Mouse (Mus musculus): ENCODE results near the gene Cd160. TPM values are rescaled to one million over a fixed set of nuclear protein-coding genes. Genes with fewer than 3 reads are reported as not detected.

Cd160 gene
- total RNA-seq, 1 experiment, result 0.36 TPM

DNA sequence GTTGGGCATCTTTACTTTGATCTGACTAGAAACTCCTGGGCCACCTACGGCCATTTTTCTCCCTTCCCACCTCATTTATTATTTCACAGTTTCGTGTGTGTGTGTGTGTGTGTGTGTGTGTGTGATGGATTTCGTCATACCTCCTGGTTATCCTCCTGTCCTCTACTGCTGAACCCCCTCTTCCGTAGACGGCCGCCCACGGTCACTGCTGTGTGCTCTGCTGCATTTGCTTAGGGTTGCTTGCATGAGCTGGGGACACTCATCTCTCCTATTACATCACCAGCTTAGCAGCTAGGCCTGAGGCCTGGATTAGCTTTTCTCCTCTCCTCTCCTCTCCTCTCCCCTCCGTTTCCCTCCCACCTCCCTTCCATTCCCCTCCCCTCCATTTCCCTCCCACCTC lies 19.3 kb upstream of the Cd160 start:
- Histone ChIP-seq H3K27ac (ENCODE audit: insufficient read depth, low read depth, low read length, poor library complexity, severe bottlenecking) (no peak overlapping the region), H3K9ac (ENCODE audit: insufficient read depth, low read depth, low read length, poor library complexity, severe bottlenecking) (no peak overlapping the region), H3K4me1 (ENCODE audit: control insufficient read depth in 2 of 2, insufficient read depth in 2 of 2, low read length in 2 of 2, poor library complexity in 1 of 2) (no peaks in the 10 kb centered on the region), H3K4me3 (ENCODE audit: insufficient read depth in 1 of 2, low read depth in 1 of 2, low read length in 2 of 2, poor library complexity in 1 of 2, severe bottlenecking in 1 of 2) (no peak overlapping the region), H3K36me3 (ENCODE audit: control insufficient read depth, insufficient read depth, low read length, poor library complexity, severe bottlenecking) (no peaks in the 10 kb centered on the region), H3K9me3 (ENCODE audit: control insufficient read depth, insufficient read depth, low read depth, low read length) (no peaks in the 10 kb centered on the region)
- DNase-seq (ENCODE audit: low read depth, low spot score), result no peak
- in situ Hi-C loops (cut with MboI; ENCODE audit: low sequenced_read_pairs in 2 of 2, unreplicated experiment in 2 of 2), result no loop called here
- no peak for TF ChIP-seq HCFC1 (IDR thresholded peaks at IDR 0.05; ENCODE audit: borderline replicate concordance, insufficient read depth, low read length)
- TF ChIP-seq MAFK (IDR thresholded peaks at IDR 0.05; ENCODE audit: insufficient read depth, low read depth, low read length), result no peak
- TF ChIP-seq ZC3H11A (IDR thresholded peaks at IDR 0.05; ENCODE audit: borderline replicate concordance, low read depth, low read length), result no peak
- TF ChIP-seq CHD2 (IDR thresholded peaks at IDR 0.05; ENCODE audit: low read depth, low read length), result no peak

DNA sequence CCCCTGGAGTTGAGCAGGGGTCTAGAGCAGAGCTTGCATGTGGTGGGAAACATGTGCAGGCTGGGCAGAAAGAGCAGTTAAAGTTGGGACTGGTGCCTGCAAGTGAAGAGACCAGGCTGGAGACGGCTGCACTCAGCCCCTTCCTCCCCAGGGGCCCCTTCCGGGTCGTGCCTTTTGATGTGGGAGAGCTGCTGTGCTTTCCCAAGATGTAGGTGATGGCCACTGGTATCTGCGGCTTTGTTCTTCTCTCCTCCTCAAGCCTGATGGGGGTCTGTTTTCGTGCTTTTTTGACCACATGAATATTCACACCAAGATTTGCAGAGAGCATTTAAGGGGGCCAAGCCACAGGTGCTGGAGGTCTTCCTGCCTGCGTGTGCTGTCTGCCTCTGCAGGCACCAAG lies 18.5 kb upstream of the Cd160 start:
- Histone ChIP-seq H3K9ac (ENCODE audit: insufficient read depth, low read depth, low read length, poor library complexity, severe bottlenecking) (no peak overlapping the region), H3K9me3 (ENCODE audit: control insufficient read depth, insufficient read depth, low read depth, low read length) (no peaks in the 10 kb centered on the region), H3K4me1 (ENCODE audit: control insufficient read depth in 2 of 2, insufficient read depth in 2 of 2, low read length in 2 of 2, poor library complexity in 1 of 2) (no peaks in the 10 kb centered on the region), H3K4me3 (ENCODE audit: insufficient read depth in 1 of 2, low read depth in 1 of 2, low read length in 2 of 2, poor library complexity in 1 of 2, severe bottlenecking in 1 of 2) (no peak overlapping the region), H3K36me3 (ENCODE audit: control insufficient read depth, insufficient read depth, low read length, poor library complexity, severe bottlenecking) (no peaks in the 10 kb centered on the region), H3K27ac (ENCODE audit: insufficient read depth, low read depth, low read length, poor library complexity, severe bottlenecking) (no peak overlapping the region)
- in situ Hi-C loops (cut with MboI; ENCODE audit: low sequenced_read_pairs in 2 of 2, unreplicated experiment in 2 of 2), result no loop called here
- no peak for DNase-seq (ENCODE audit: low read depth, low spot score)
- no peak for TF ChIP-seq HCFC1 (IDR thresholded peaks at IDR 0.05; ENCODE audit: borderline replicate concordance, insufficient read depth, low read length)
- TF ChIP-seq CHD2 (IDR thresholded peaks at IDR 0.05; ENCODE audit: low read depth, low read length), result no peak
- no peak for TF ChIP-seq MAFK (IDR thresholded peaks at IDR 0.05; ENCODE audit: insufficient read depth, low read depth, low read length)

DNA sequence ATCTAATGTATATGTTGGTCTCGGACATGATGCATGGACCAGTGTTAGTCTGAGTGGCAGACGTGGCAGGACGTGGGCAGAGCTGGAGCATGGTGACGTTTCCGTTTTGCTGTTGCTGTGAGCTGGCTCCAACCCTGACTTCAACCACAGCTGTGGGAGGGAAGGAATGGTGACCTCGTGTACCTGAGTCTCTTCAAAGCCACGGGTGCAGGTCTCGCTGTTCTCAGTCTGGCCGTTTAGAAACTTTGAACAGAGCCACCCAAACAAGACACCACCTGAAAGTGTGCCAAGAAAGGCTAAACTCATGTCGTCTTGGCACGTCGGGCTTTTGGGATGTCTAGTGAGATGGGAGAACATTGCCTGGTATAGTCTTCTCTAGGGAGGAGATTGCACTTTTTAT lies 17.8 kb upstream of the Cd160 start:
- H3K4me1 ChIP-seq (ENCODE audit: control insufficient read depth in 2 of 2, insufficient read depth in 2 of 2, low read length in 2 of 2, poor library complexity in 1 of 2), result no peaks in the 10 kb centered on the region
- TF ChIP-seq HCFC1 (IDR thresholded peaks at IDR 0.05; ENCODE audit: borderline replicate concordance, insufficient read depth, low read length) (no peak), CHD2 (IDR thresholded peaks at IDR 0.05; ENCODE audit: low read depth, low read length) (no peak), ZNF384 (IDR thresholded peaks at IDR 0.05; ENCODE audit: low read depth, low read length) (no peak), MAFK (IDR thresholded peaks at IDR 0.05; ENCODE audit: insufficient read depth, low read depth, low read length) (no peak)
- H3K27ac ChIP-seq (ENCODE audit: insufficient read depth, low read depth, low read length, poor library complexity, severe bottlenecking), result no peak overlapping the region
- H3K36me3 ChIP-seq (ENCODE audit: control insufficient read depth, insufficient read depth, low read length, poor library complexity, severe bottlenecking), result no peaks in the 10 kb centered on the region
- H3K4me3 ChIP-seq (ENCODE audit: insufficient read depth in 1 of 2, low read depth in 1 of 2, low read length in 2 of 2, poor library complexity in 1 of 2, severe bottlenecking in 1 of 2), result no peak overlapping the region
- no peak overlapping the region for H3K9ac ChIP-seq (ENCODE audit: insufficient read depth, low read depth, low read length, poor library complexity, severe bottlenecking)
- in situ Hi-C loops (cut with MboI; ENCODE audit: low sequenced_read_pairs in 2 of 2, unreplicated experiment in 2 of 2), result no loop called here
- H3K9me3 ChIP-seq (ENCODE audit: control insufficient read depth, insufficient read depth, low read depth, low read length), result no peaks in the 10 kb centered on the region
- no peak for DNase-seq (ENCODE audit: low read depth, low spot score)

DNA sequence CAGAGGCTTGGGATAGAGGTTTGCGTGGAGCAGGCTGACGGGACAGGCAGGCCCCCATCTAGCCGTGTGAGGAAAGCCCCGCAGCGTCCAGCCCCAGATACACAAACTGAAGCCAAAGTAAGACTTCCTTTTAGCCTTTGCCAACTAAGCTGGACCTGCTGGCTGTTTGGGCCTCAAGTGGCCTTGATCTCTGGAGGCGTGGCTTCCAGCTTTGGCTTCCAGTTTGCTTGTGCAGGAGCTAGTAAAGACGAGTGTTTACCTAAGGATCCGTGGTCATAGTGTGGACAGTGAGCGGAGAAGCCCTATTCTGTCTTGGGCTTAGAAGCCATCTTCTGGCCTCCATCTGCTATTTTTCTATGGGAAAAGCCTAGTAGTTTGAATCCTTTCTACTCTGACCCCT lies 16.7 kb upstream of the Cd160 start:
- no peak for TF ChIP-seq ZNF384 (IDR thresholded peaks at IDR 0.05; ENCODE audit: low read depth, low read length)
- no peak for TF ChIP-seq ZC3H11A (IDR thresholded peaks at IDR 0.05; ENCODE audit: borderline replicate concordance, low read depth, low read length)
- TF ChIP-seq MAFK (IDR thresholded peaks at IDR 0.05; ENCODE audit: insufficient read depth, low read depth, low read length), result no peak
- TF ChIP-seq CHD2 (IDR thresholded peaks at IDR 0.05; ENCODE audit: low read depth, low read length), result no peak
- no peak for TF ChIP-seq HCFC1 (IDR thresholded peaks at IDR 0.05; ENCODE audit: borderline replicate concordance, insufficient read depth, low read length)
- H3K4me1 ChIP-seq (ENCODE audit: control insufficient read depth in 2 of 2, insufficient read depth in 2 of 2, low read length in 2 of 2, poor library complexity in 1 of 2), result no peaks in the 10 kb centered on the region
- no peak overlapping the region for H3K9ac ChIP-seq (ENCODE audit: insufficient read depth, low read depth, low read length, poor library complexity, severe bottlenecking)
- in situ Hi-C loops (cut with MboI; ENCODE audit: low sequenced_read_pairs in 2 of 2, unreplicated experiment in 2 of 2), result no loop called here
- no peak overlapping the region for H3K27ac ChIP-seq (ENCODE audit: insufficient read depth, low read depth, low read length, poor library complexity, severe bottlenecking)
- no peak for DNase-seq (ENCODE audit: low read depth, low spot score)
- no peaks in the 10 kb centered on the region for H3K36me3 ChIP-seq (ENCODE audit: control insufficient read depth, insufficient read depth, low read length, poor library complexity, severe bottlenecking)
- no peak overlapping the region for H3K4me3 ChIP-seq (ENCODE audit: insufficient read depth in 1 of 2, low read depth in 1 of 2, low read length in 2 of 2, poor library complexity in 1 of 2, severe bottlenecking in 1 of 2)
- H3K9me3 ChIP-seq (ENCODE audit: control insufficient read depth, insufficient read depth, low read depth, low read length), result no peaks in the 10 kb centered on the region

DNA sequence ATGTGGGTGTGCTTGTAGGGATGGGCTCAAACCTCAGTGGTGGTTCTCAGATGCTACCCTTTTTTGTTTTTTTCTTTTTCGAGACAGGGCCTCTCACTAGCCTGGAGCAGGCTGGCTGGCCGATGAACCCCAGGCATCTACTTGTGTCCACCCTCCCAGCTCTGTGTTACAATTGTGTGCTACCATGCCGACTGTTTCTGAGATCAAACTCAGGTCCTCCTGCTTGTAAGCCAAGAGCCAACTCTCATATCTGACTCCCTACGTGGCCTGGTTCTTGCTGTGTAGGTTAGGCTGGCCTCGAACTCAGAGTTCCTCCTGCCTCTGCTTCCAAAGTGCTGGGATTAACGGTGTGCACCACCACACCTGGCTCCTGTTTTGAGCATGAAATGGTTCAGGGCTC lies 16.0 kb upstream of the Cd160 start:
- H3K9me3 ChIP-seq (ENCODE audit: control insufficient read depth, insufficient read depth, low read depth, low read length), result no peaks in the 10 kb centered on the region
- in situ Hi-C loops (cut with MboI; ENCODE audit: low sequenced_read_pairs in 2 of 2, unreplicated experiment in 2 of 2), result no loop called here
- no peaks in the 10 kb centered on the region for H3K4me1 ChIP-seq (ENCODE audit: control insufficient read depth in 2 of 2, insufficient read depth in 2 of 2, low read length in 2 of 2, poor library complexity in 1 of 2)
- TF ChIP-seq ZNF384 (IDR thresholded peaks at IDR 0.05; ENCODE audit: low read depth, low read length), result no peak
- TF ChIP-seq MAFK (IDR thresholded peaks at IDR 0.05; ENCODE audit: insufficient read depth, low read depth, low read length), result no peak
- TF ChIP-seq CHD2 (IDR thresholded peaks at IDR 0.05; ENCODE audit: low read depth, low read length), result no peak
- TF ChIP-seq HCFC1 (IDR thresholded peaks at IDR 0.05; ENCODE audit: borderline replicate concordance, insufficient read depth, low read length), result no peak
- no peak for TF ChIP-seq ZC3H11A (IDR thresholded peaks at IDR 0.05; ENCODE audit: borderline replicate concordance, low read depth, low read length)
- no peak for DNase-seq (ENCODE audit: low read depth, low spot score)
- no peaks in the 10 kb centered on the region for H3K36me3 ChIP-seq (ENCODE audit: control insufficient read depth, insufficient read depth, low read length, poor library complexity, severe bottlenecking)
- H3K27ac ChIP-seq (ENCODE audit: insufficient read depth, low read depth, low read length, poor library complexity, severe bottlenecking), result no peak overlapping the region
- H3K9ac ChIP-seq (ENCODE audit: insufficient read depth, low read depth, low read length, poor library complexity, severe bottlenecking), result no peak overlapping the region
- no peak overlapping the region for H3K4me3 ChIP-seq (ENCODE audit: insufficient read depth in 1 of 2, low read depth in 1 of 2, low read length in 2 of 2, poor library complexity in 1 of 2, severe bottlenecking in 1 of 2)
